Mouse (Mus musculus) gonadal fat pad, adult 2 months (tissue): Measurements from ENCODE around the gene Tubb5. TPM values are rescaled to one million over a fixed set of nuclear protein-coding genes. Genes with fewer than 3 reads are reported as not detected.
A peak's percentile ranks its signal among the peaks of the same experiment; 100 is the strongest.

Experiments
- DNase-seq: peaks from one replicate; pipeline ENCODE4 v3.0.0-alpha.2; 2012; ENCODE audit warnings: low read depth
- polyA plus RNA-seq: library from polyadenylated mRNA; depleted of rRNA; stranded (reverse); fragments of >200 nt; gene quantifications from 2 replicates; pipeline ENCODE4 v1.2.3, GENCODE M21; 2012; rRNA removed

The Tubb5 gene
- polyA plus RNA-seq: 245 and 297 TPM in 2 replicates

- DNase-seq: peak; percentile 69
Observed at GRCm38 (mm10) chr17:35838122-35838544, at the start of gene Tubb5. Gene Tubb5 (minus strand): TSS chr17:35838306.

GRCm38 (mm10) chr17:35887725-35888124 is 49.6 kb upstream of the Tubb5 start:
- DNase-seq: no peak

- DNase-seq: no peak
Observed at GRCm38 (mm10) chr17:35883777-35884176, 45.7 kb upstream of the Tubb5 start.

- no peak for DNase-seq
Observed at GRCm38 (mm10) chr17:35882924-35883323, 44.8 kb upstream of the Tubb5 start.

- DNase-seq: no peak
Observed at GRCm38 (mm10) chr17:35879245-35880057, 41.3 kb upstream of the Tubb5 start, which contains the start of gene Dhx16. Gene Dhx16 (plus strand): TSS chr17:35879819.

GRCm38 (mm10) chr17:35874721-35875120 is 36.6 kb upstream of the Tubb5 start:
- no peak for DNase-seq

- no peak for DNase-seq
Observed at GRCm38 (mm10) chr17:35873774-35874519, 35.8 kb upstream of the Tubb5 start.

- no peak for DNase-seq
Observed at GRCm38 (mm10) chr17:35870884-35871696, 33.0 kb upstream of the Tubb5 start.

- DNase-seq: no peak
Observed at GRCm38 (mm10) chr17:35870151-35870883, 32.2 kb upstream of the Tubb5 start.

GRCm38 (mm10) chr17:35869346-35870067 is 31.4 kb upstream of the Tubb5 start:
- no peak for DNase-seq

GRCm38 (mm10) chr17:35868961-35869345 is 30.8 kb upstream of the Tubb5 start:
- no peak for DNase-seq

- no peak for DNase-seq
Observed at GRCm38 (mm10) chr17:35868165-35868820, 30.2 kb upstream of the Tubb5 start.

GRCm38 (mm10) chr17:35866911-35867890 is 29.1 kb upstream of the Tubb5 start:
- DNase-seq: no peak

- DNase-seq: no peak
Observed at GRCm38 (mm10) chr17:35866281-35866831, 28.2 kb upstream of the Tubb5 start.

GRCm38 (mm10) chr17:35865481-35866280 is 27.6 kb upstream of the Tubb5 start, which contains the start of gene Ppp1r18:
Gene Ppp1r18 (plus strand): TSS chr17:35865593.
- no peak for DNase-seq

GRCm38 (mm10) chr17:35864832-35865353 is 26.8 kb upstream of the Tubb5 start:
- DNase-seq: no peak

- DNase-seq: no peak
Observed at GRCm38 (mm10) chr17:35861198-35861857, 23.2 kb upstream of the Tubb5 start, which contains the start of gene Nrm. Gene Nrm (plus strand): TSS chr17:35861318.
